Mouse (Mus musculus) limb, embryonic 10.5 days (tissue): Measurements from ENCODE around the gene Sftpa1. TPM values are rescaled to one million over a fixed set of nuclear protein-coding genes. Genes with fewer than 3 reads are reported as not detected.

Experiments
- DNase-seq: peaks from one replicate; pipeline ENCODE4 v3.0.0-alpha.2; 2017; ENCODE audit warnings: low spot score
- H3K27ac ChIP-seq: fragments of 300-500 bp; sonication (generic); 2 replicates; pipeline ENCODE4 v1.5.1; 2016; ENCODE audit warnings: mild to moderate bottlenecking
- H3K27me3 ChIP-seq: fragments of 300-500 bp; sonication (generic); 2 replicates; pipeline ENCODE4 v1.6.1; 2016; ENCODE audit warnings: low read depth, mild to moderate bottlenecking; ENCODE audit not compliant: poor library complexity, severe bottlenecking
- H3K36me3 ChIP-seq: fragments of 300-500 bp; sonication (generic); 2 replicates; pipeline ENCODE4 v1.6.1; 2016; ENCODE audit warnings: mild to moderate bottlenecking, moderate library complexity
- H3K4me1 ChIP-seq: fragments of 300-500 bp; sonication (generic); 2 replicates; pipeline ENCODE4 v1.6.1; 2016
- H3K4me3 ChIP-seq: fragments of 300-500 bp; sonication (generic); 2 replicates; pipeline ENCODE4 v1.5.1; 2016; ENCODE audit warnings: mild to moderate bottlenecking, moderate library complexity
- H3K9me3 ChIP-seq: fragments of 300-500 bp; sonication (generic); replicated peaks from 2 replicates; pipeline ENCODE4 v1.6.1; 2016; ENCODE audit warnings: mild to moderate bottlenecking
- WGBS: fragments of 180-500 bp; shearing (Covaris S2); methylation state at CpG from one replicate; pipeline ENCODE4 v1.1.7; 2016; 5-methylcytosine and 5-hydroxymethylcytosine counted together
- polyA plus RNA-seq: library from polyadenylated mRNA; unstranded; fragments of >200 nt; fragmentation: Nextera tagmentation; extraction: Ambion mirVana; gene quantifications from 2 replicates; pipeline ENCODE4 v1.2.1, GENCODE M21; 2016

Sftpa1 gene
- polyA plus RNA-seq, 1 experiment from 2014 or later, result not detected

GRCm38 (mm10) chr14:41170514-41170913, 38.9 kb downstream of the Sftpa1 start:
- Histone ChIP-seq H3K27me3 (no peaks in the 10 kb centered on the region), H3K4me3 (no peak overlapping the region), H3K27ac (no peak overlapping the region), H3K4me1 (no peaks in the 10 kb centered on the region), H3K36me3 (no peaks in the 10 kb centered on the region), H3K9me3 (no peaks in the 10 kb centered on the region)
- 89% methylated on average over 2 of the region's 2 CpGs for WGBS
- no peak for DNase-seq

- Histone ChIP-seq H3K9me3 (no peaks in the 10 kb centered on the region), H3K27ac (no peak overlapping the region), H3K27me3 (no peaks in the 10 kb centered on the region), H3K4me3 (no peak overlapping the region), H3K36me3 (no peaks in the 10 kb centered on the region), H3K4me1 (no peaks in the 10 kb centered on the region)
- 87% methylated on average over 1 of the region's 1 CpGs for WGBS
- no peak for DNase-seq
These were observed 43.2 kb downstream of the Sftpa1 start for GRCm38 (mm10) chr14:41174802-41175201.

- WGBS, result 87% methylated on average over 4 of the region's 4 CpGs
- no peaks in the 10 kb centered on the region for H3K27me3 ChIP-seq
- no peak within 1 kb of the TSS for H3K4me3 ChIP-seq
- no peaks in the 10 kb centered on the region for H3K36me3 ChIP-seq
- no peaks in the 10 kb centered on the region for H3K4me1 ChIP-seq
- H3K27ac ChIP-seq, result no peak within 1 kb of the TSS
- no peaks in the 10 kb centered on the region for H3K9me3 ChIP-seq
- DNase-seq, result no peak
These were observed 53.7 kb downstream of the Sftpa1 start, which contains the start of gene Sftpd for GRCm38 (mm10) chr14:41185059-41185821. Gene Sftpd, minus strand, starts transcription at chr14:41185149.

Other genes starting within 250 kb of the Sftpa1 start
- 0.10 and 0.25 TPM in 2 replicates for gene Sh2d4b, start 238.5 kb upstream of the Sftpa1 start, polyA plus RNA-seq
- 75.3 and 77.6 TPM in 2 replicates for gene Tspan14, start 165.0 kb upstream of the Sftpa1 start, polyA plus RNA-seq
- gene Fam213a, start 118.0 kb upstream of the Sftpa1 start, polyA plus RNA-seq, result 27.5 and 37.0 TPM in 2 replicates
- gene Dydc2, start 62.6 kb upstream of the Sftpa1 start, polyA plus RNA-seq, result not detected in 2 replicates
- not detected in 2 replicates for gene Dydc1, start 58.9 kb upstream of the Sftpa1 start, polyA plus RNA-seq
- not detected in 2 replicates for gene Mat1a, start 26.7 kb upstream of the Sftpa1 start, polyA plus RNA-seq
- not detected in 2 replicates for gene Mbl1, start 19.7 kb downstream of the Sftpa1 start, polyA plus RNA-seq
- gene Sftpd, start 53.4 kb downstream of the Sftpa1 start, polyA plus RNA-seq, result not detected in 2 replicates
- gene Gm2832, start 147.0 kb downstream of the Sftpa1 start, polyA plus RNA-seq, result 0.10 and 0.13 TPM in 2 replicates
- not detected in 2 replicates for gene Gm5798, start 216.8 kb downstream of the Sftpa1 start, polyA plus RNA-seq